Mouse (Mus musculus): Measurements from ENCODE around the gene Add1.

Add1 gene

GRCm38 (mm10) chr5:34661909-34662308 is 88.4 kb downstream of the Add1 start:
- intact Hi-C loops (cut with DNase I): loop anchor here (5.0 kb wide), 1 partner anchor 100 kb away; the partner anchor contains the start of gene Htt

DNA sequence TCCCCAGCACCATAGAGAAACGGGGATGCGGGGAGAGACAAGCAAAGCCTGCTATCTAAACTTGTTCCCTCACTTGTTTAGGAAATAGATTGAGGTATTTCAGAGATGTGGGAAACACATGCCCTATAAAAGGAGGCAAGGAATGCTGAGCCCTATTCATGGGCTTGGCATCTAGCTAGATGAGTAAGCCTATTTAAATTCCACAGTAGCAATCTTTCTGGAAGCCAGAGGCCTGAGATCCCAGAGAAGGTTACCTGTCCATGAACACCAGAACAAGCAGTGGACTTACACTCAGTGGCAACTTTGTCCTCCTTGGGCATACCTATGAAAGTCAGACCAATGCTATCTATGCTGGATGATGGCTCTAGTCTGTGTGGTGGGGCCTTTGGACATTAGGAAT is 89.8 kb downstream of the Add1 start:
- intact Hi-C loops (cut with DNase I): loop anchor here (5.0 kb wide), 1 partner anchor 99 kb away; the partner anchor contains the start of gene Htt

DNA sequence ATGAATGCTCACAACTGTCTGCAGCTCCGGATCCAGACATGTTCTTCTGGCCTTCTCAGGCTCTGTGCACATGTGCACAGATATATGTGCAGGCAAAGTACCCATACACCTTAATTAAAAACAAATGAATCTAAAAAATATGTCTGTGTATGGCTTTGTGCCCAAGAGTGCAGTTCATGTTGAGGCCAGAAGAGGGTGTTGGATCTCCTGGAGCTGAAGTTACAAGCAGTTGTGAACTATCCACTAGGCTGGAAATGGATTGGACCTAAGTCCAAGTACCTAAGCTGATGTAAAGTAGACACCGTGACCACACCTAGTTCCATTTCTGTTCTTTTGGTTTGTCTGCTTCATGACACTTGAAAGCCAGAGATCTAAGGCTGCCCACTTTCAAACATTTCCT is 96.0 kb downstream of the Add1 start:
- intact Hi-C loops (cut with DNase I): no loop called here

DNA sequence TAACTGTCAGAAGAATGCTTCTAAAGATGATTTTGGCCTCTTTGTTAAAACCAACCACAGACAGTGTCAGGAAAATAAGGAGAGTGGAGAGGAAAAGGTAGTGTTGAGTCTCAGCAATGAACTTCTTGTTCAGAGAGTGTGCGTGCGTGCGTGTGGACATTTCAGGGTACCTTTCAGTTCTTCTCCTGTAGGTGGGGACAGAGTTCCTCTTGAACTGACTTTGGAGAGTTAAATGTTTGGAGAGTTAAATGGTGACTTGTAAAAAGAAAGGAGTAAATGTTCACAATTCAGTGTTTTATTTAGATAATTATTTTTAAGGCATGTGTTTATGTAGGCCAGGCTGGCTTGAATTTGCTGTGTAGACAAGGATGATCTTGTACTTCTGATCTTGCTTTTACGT is 96.8 kb downstream of the Add1 start:
- intact Hi-C loops (cut with DNase I): no loop called here

Small RNA genes lying within 50 kb of the gene (microRNA-seq; reads per million reads assigned to microRNA genes)
- 0.23 to 0.37 reads per million in 2 experiments for gene Mir7036b

All from adrenal gland (tissue).